8 mouse cellular contexts compared by ENCODE assay signal in genomic region chr7:45812921-45813320, GRCm38 (mm10). TPM values are rescaled to one million over a fixed set of nuclear protein-coding genes. Genes with fewer than 3 reads are reported as not detected.
DNase-seq lines count a peak whose midpoint lies in the region; ATAC-seq and TF ChIP-seq lines count a peak whose summit lies in the region.

No protein-coding gene starts in this region.

- no peak for TF ChIP-seq CTCF in E14TG2a.4 (conservative IDR thresholded peaks at IDR 0.05; ENCODE audit: low read length)

- peak overlapping the region; percentile 100 for H3K9ac ChIP-seq in heart, embryonic 16.5 days (ENCODE audit: low read length)
- peak overlapping the region; percentile 99 for H3K9ac ChIP-seq in liver, embryonic 16.5 days (ENCODE audit: low read depth, low read length)

- H3K9me3 ChIP-seq in E14TG2a.4 (ENCODE audit: low read length), result no peaks in the 10 kb centered on the region
- no peaks in the 10 kb centered on the region for H3K9me3 ChIP-seq in heart, embryonic 16.5 days (replicated peaks; ENCODE audit: control insufficient read depth, low read length)
- H3K9me3 ChIP-seq in liver, embryonic 16.5 days (replicated peaks; ENCODE audit: control insufficient read depth, low read length), result no peaks in the 10 kb centered on the region

- WGBS in heart, embryonic 16.5 days, result 86% methylated on average over 8 of the region's 8 CpGs
- 84% methylated on average over 8 of the region's 8 CpGs for WGBS in liver, embryonic 16.5 days (ENCODE audit: insufficient replicate concordance)

- peaks cover 52% of the 10 kb centered on the region for H3K36me3 ChIP-seq in E14TG2a.4 (ENCODE audit: insufficient read depth, low read length)
- peaks cover 43% of the 10 kb centered on the region for H3K36me3 ChIP-seq in heart, embryonic 16.5 days (ENCODE audit: control insufficient read depth, insufficient read depth)
- H3K36me3 ChIP-seq in liver, embryonic 16.5 days (ENCODE audit: control insufficient read depth, insufficient read depth), result peaks cover 45% of the 10 kb centered on the region

- no peak for ATAC-seq in heart, embryonic 16.5 days (replicated peaks; ENCODE audit: extremely low read depth, insufficient read depth, low FRiP score)
- no peak for ATAC-seq in liver, embryonic 16.5 days (ENCODE audit: low read depth)

- no peak overlapping the region for H3K27ac ChIP-seq in heart, embryonic 16.5 days (ENCODE audit: low read length)
- H3K27ac ChIP-seq in liver, embryonic 16.5 days (ENCODE audit: low read length), result no peak overlapping the region

- intact Hi-C loops in heart, postnatal 10 days (cut with DNase I), result no loop called here

- H3K4me1 ChIP-seq in E14TG2a.4 (replicated peaks; ENCODE audit: low read depth, low read length), result peaks cover 72% of the 10 kb centered on the region
- H3K4me1 ChIP-seq in heart, embryonic 16.5 days (ENCODE audit: control insufficient read depth, insufficient read depth, low read length), result peaks cover 19% of the 10 kb centered on the region
- peaks cover 26% of the 10 kb centered on the region for H3K4me1 ChIP-seq in liver, embryonic 16.5 days (ENCODE audit: control insufficient read depth, low read depth, low read length)

- peak overlapping the region; percentile 96 for H3K4me3 ChIP-seq in E14TG2a.4 (replicated peaks; ENCODE audit: low read length)
- peak overlapping the region; percentile 99 for H3K4me3 ChIP-seq in heart, embryonic 16.5 days (ENCODE audit: low read length)
- H3K4me3 ChIP-seq in liver, embryonic 16.5 days (ENCODE audit: low read depth, low read length), result peak overlapping the region; percentile 99

- H3K27me3 ChIP-seq in E14TG2a.4 (ENCODE audit: insufficient read depth, low read length), result no peaks in the 10 kb centered on the region
- no peaks in the 10 kb centered on the region for H3K27me3 ChIP-seq in heart, embryonic 16.5 days (ENCODE audit: control insufficient read depth, insufficient read depth, low read length)
- no peaks in the 10 kb centered on the region for H3K27me3 ChIP-seq in liver, embryonic 16.5 days (ENCODE audit: control insufficient read depth, insufficient read depth, low read depth, low read length)

- DNase-seq in heart, adult 11 months, result peak; percentile 92
- DNase-seq in heart, postnatal 10 days, result no peak
- no peak for DNase-seq in spleen, postnatal 4 days (ENCODE audit: low spot score in 2 of 2)
- DNase-seq in yolk sac, embryonic 10.5 days (ENCODE audit: low spot score), result no peak
- no peak for DNase-seq in right cerebral cortex, postnatal 4 days

- H3K4me2 ChIP-seq in heart, embryonic 16.5 days (ENCODE audit: low read depth, low read length), result peak overlapping the region; percentile 85
- H3K4me2 ChIP-seq in liver, embryonic 16.5 days (ENCODE audit: low read depth, low read length), result peak overlapping the region; percentile 96

RNA-seq across cellular contexts. Expression of gene Cyth2, which starts 1.5 kb away (rescaled TPM):
- 10 to 100 TPM; 91.1 to 95.1 TPM for total RNA-seq in heart, postnatal 10 days (2021)
- 90.8 and 90.9 TPM in 2 replicates for polyA plus RNA-seq in heart, embryonic 16.5 days (2015; fragmentation: Nextera tagmentation; extraction: Ambion mirVana)
- polyA plus RNA-seq in liver, embryonic 16.5 days (2015; fragmentation: Nextera tagmentation; extraction: Ambion mirVana), result 26.0 and 26.5 TPM in 2 replicates

RNA-seq across cellular contexts. Expression of gene Kcnj14, which starts 11.7 kb away (rescaled TPM):
- total RNA-seq in heart, postnatal 10 days (2021), result under 1 TPM; 0.69 to 0.74 TPM
- polyA plus RNA-seq in heart, embryonic 16.5 days (2015; fragmentation: Nextera tagmentation; extraction: Ambion mirVana), result 0.50 and 0.57 TPM in 2 replicates
- polyA plus RNA-seq in liver, embryonic 16.5 days (2015; fragmentation: Nextera tagmentation; extraction: Ambion mirVana), result 0.14 and 0.15 TPM in 2 replicates

RNA-seq across cellular contexts. Expression of gene Grwd1, which starts 17.8 kb away (rescaled TPM):
- 10 to 100 TPM; 14.6 to 17.1 TPM for total RNA-seq in heart, postnatal 10 days (2021)
- polyA plus RNA-seq in heart, embryonic 16.5 days (2015; fragmentation: Nextera tagmentation; extraction: Ambion mirVana), result 38.1 and 40.2 TPM in 2 replicates
- 19.2 and 20.9 TPM in 2 replicates for polyA plus RNA-seq in liver, embryonic 16.5 days (2015; fragmentation: Nextera tagmentation; extraction: Ambion mirVana)

RNA-seq across cellular contexts. Expression of gene Sult2b1, which starts 28.5 kb away (rescaled TPM):
- total RNA-seq in heart, postnatal 10 days (2021), result not detected
- 0.66 and 0.72 TPM in 2 replicates for polyA plus RNA-seq in heart, embryonic 16.5 days (2015; fragmentation: Nextera tagmentation; extraction: Ambion mirVana)
- 0.08 and 0.22 TPM in 2 replicates for polyA plus RNA-seq in liver, embryonic 16.5 days (2015; fragmentation: Nextera tagmentation; extraction: Ambion mirVana)

RNA-seq across cellular contexts. Expression of gene Lmtk3, which starts 29.4 kb away (rescaled TPM):
- under 1 TPM; 0.22 to 0.30 TPM for total RNA-seq in heart, postnatal 10 days (2021)
- polyA plus RNA-seq in heart, embryonic 16.5 days (2015; fragmentation: Nextera tagmentation; extraction: Ambion mirVana), result 0.53 and 0.57 TPM in 2 replicates
- polyA plus RNA-seq in liver, embryonic 16.5 days (2015; fragmentation: Nextera tagmentation; extraction: Ambion mirVana), result not detected in 2 replicates
